Mouse (Mus musculus): Measurements from ENCODE around the gene Oaf. TPM values are rescaled to one million over a fixed set of nuclear protein-coding genes. Genes with fewer than 3 reads are reported as not detected.
A peak's percentile ranks its signal among the peaks of the same experiment; 100 is the strongest.

Oaf gene
- polyA plus RNA-seq, 1 experiment from 2014 or later, result 48.9 TPM

DNA sequence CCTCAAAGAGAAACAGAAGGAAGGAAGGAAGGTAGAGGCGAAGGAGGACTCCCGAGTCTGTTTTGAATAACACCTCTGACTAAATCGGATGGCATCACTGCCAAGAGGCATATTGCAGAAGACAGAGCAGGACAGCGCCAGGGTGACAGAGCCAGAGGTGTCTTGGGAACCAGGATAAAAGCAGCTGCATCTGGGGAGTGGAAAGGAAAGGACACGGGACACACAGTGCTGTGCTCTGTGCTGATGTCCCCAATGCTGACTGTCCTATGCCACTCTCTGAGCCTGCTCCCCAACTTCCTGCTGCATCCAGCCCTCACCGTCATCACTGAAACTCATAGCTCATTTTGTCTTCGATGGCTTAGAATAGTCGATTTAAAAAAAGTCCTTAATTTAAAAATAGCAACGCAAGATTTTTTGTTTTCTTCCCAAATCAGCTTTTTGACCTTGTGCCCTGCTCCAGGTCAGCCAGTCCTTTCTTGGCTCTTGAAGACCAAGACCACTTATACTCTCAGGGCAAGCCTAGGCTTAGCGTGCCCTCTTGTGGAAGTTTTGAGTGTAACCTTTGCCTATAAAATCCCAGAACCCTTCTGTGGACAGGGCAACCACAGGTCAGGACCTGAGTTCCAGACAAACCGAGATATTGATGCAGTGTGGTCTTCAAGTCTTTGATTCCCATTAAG is 28.8 kb downstream of the Oaf start:
- Histone ChIP-seq H3K9ac (0 out of 2 replicates have a peak overlapping the region, but pooled peaks have one; percentile 3), H3K36me3 (no peaks in the 10 kb centered on the region), H3K4me2 (peak overlapping the region; percentile 37), H3K27ac (peak overlapping the region; percentile 65), H3K9me3 (no peaks in the 10 kb centered on the region), H3K27me3 (peaks cover 11% of the 10 kb centered on the region), H3K4me3 (0 out of 2 replicates have a peak overlapping the region, but pooled peaks have one; percentile 2), H3K4me1 (peaks cover 11% of the 10 kb centered on the region)
- WGBS, result 17% methylated on average over 11 of the region's 11 CpGs
- ATAC-seq (ENCODE audit: borderline replicate concordance, extremely low read depth, low FRiP score, low TSS enrichment), result peak; percentile 53; the same call in 1 of the 2 replicates

DNA sequence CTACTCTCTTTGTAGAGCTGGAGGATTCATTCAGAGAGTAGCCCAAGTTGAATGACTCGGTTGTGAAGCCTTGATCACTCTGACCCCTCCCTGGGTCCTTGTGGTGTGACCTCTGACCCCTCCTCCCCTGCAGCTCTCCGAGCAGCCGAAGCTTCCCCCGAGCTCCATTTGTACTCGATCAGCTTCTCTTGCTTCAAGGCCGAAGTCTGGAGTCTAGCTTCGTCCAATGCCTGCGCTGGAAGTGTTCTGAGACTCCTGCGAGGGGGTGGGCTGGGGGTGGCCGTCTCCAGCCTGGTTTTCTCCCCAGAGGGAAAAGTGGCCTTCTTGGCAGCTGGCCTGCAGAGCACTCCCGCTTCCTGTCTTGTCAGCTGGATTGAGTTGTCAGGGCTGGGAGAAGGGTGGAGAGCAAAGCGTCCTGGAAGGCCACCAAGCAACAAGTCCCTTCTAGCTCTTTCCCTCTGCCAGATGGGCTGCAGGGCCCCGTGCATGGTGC is 29.5 kb downstream of the Oaf start, which contains the start of gene Pou2f3:
TSS of gene Pou2f3 (minus strand) at position 180 of the 493 bp plus-strand sequence.
- H3K27ac ChIP-seq, result peak within 1 kb of the TSS; percentile 65
- peak; percentile 91 for ATAC-seq (ENCODE audit: borderline replicate concordance, extremely low read depth, low FRiP score, low TSS enrichment)
- no peaks in the 10 kb centered on the region for H3K9me3 ChIP-seq
- WGBS, result 4% methylated on average over 13 of the region's 13 CpGs
- H3K4me3 ChIP-seq, result 0 out of 2 replicates have a peak within 1 kb of the TSS, but pooled peaks have one; percentile 2
- H3K4me1 ChIP-seq, result peaks cover 18% of the 10 kb centered on the region
- H3K36me3 ChIP-seq, result no peaks in the 10 kb centered on the region
- H3K27me3 ChIP-seq, result peaks cover 18% of the 10 kb centered on the region
- H3K9ac ChIP-seq, result 0 out of 2 replicates have a peak within 1 kb of the TSS, but pooled peaks have one; percentile 3
- H3K4me2 ChIP-seq, result peak within 1 kb of the TSS; percentile 37

DNA sequence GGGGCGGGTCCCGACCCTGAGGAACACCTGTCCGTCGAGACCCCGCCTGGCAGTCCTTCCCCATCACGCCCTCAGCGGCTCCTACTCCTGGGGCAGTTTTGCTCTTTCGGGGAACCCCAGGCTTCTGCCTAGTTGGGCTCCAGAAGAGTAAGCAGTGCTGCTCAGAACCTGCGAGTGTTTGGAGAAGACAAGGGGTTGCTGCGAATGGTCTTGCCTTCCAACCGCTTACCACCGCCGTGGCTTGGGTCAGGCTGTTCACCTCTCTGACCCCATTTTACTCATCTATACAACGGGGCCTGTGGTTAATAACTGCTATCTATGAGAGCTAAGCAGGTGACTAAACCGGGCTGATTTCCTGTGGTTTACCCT is 33.7 kb downstream of the Oaf start:
- Histone ChIP-seq H3K27ac (no peak overlapping the region), H3K36me3 (no peaks in the 10 kb centered on the region), H3K27me3 (peaks cover 52% of the 10 kb centered on the region), H3K4me2 (peak overlapping the region; percentile 58), H3K4me3 (peak overlapping the region; percentile 29), H3K9ac (no peak overlapping the region), H3K4me1 (peaks cover 22% of the 10 kb centered on the region), H3K9me3 (no peaks in the 10 kb centered on the region)
- under 1% methylated on average over 15 of the region's 15 CpGs for WGBS
- no peak for ATAC-seq (ENCODE audit: borderline replicate concordance, extremely low read depth, low FRiP score, low TSS enrichment)

DNA sequence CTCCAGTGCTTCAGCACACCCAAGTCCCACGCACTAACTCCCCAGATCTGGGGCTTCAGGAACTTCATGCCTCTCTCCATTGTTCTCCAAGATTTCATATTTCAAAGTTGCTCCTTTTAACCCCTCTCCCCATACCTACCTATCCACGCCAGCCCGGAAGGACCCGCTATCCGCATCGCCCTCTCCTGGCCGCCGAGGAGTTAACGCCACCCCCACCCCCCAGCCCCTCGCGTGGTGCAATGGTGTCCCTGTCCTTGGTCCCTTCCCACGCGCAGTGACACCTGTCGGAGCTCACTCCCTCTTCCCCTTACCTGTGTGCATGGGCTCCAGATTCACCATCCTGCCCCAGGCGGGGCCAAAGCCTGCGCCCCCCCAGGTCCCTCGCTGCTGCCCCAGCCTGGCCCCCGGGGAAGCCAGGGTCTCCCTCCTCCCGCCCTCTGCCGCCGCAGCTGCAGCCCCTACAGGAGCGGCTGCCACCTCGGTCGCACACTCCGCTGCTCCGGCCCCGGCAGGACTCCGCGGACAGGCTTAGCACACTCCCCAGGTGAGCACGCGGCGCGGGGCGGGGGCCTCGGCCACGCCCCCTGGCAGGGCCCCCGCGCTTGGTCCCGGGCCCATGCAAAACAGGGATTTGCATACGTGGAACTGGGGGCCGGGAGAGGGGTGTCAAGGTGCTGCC is 34.2 kb downstream of the Oaf start:
- WGBS, result 1% methylated on average over 41 of the region's 41 CpGs
- peaks cover 17% of the 10 kb centered on the region for H3K4me1 ChIP-seq
- peak overlapping the region; percentile 58 for H3K4me2 ChIP-seq
- H3K27ac ChIP-seq, result no peak overlapping the region
- H3K36me3 ChIP-seq, result no peaks in the 10 kb centered on the region
- peaks cover 57% of the 10 kb centered on the region for H3K27me3 ChIP-seq
- no peak for ATAC-seq (ENCODE audit: borderline replicate concordance, extremely low read depth, low FRiP score, low TSS enrichment)
- no peaks in the 10 kb centered on the region for H3K9me3 ChIP-seq
- no peak overlapping the region for H3K9ac ChIP-seq
- H3K4me3 ChIP-seq, result peak overlapping the region; percentile 29

- H3K4me3 ChIP-seq, result no peak overlapping the region
- H3K27ac ChIP-seq, result no peak overlapping the region
- H3K9me3 ChIP-seq, result no peaks in the 10 kb centered on the region
- peaks cover 6% of the 10 kb centered on the region for H3K4me1 ChIP-seq
- no peaks in the 10 kb centered on the region for H3K36me3 ChIP-seq
- no peak overlapping the region for H3K9ac ChIP-seq
- peaks cover 54% of the 10 kb centered on the region for H3K27me3 ChIP-seq
- ATAC-seq (ENCODE audit: borderline replicate concordance, extremely low read depth, low FRiP score, low TSS enrichment), result no peak
- WGBS, result 10% methylated on average over 5 of the region's 5 CpGs
- H3K4me2 ChIP-seq, result no peak overlapping the region
Measured at GRCm38 (mm10) chr9:43200212-43200611, 39.5 kb downstream of the Oaf start.

- Histone ChIP-seq H3K4me1 (no peaks in the 10 kb centered on the region), H3K4me3 (no peak overlapping the region), H3K27me3 (peaks cover 7% of the 10 kb centered on the region), H3K27ac (no peak overlapping the region), H3K36me3 (no peaks in the 10 kb centered on the region), H3K9me3 (no peaks in the 10 kb centered on the region), H3K9ac (no peak overlapping the region), H3K4me2 (no peak overlapping the region)
- 22% methylated on average over 9 of the region's 9 CpGs for WGBS
- no peak for ATAC-seq (ENCODE audit: borderline replicate concordance, extremely low read depth, low FRiP score, low TSS enrichment)
Measured at GRCm38 (mm10) chr9:43194001-43194400, 45.7 kb downstream of the Oaf start.

DNA sequence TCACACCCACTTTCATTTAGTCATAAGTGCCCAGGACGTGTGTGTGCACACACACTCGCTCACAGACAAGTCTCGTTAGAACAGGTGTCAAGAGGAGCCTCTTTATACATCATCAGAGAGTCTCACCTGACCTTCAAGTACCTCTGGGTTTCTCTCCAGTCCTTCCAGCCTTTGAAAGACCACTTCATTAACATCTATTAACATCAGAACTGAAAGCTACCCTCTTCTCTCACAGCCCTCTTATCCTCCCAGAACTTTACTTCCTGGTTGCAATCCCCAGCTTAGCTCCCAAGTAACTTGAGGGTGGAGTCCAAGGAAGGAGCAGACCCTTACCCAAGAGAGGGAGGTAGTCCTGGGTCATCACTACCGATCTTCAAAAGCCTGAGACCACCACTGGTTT is 48.1 kb downstream of the Oaf start:
- H3K4me1 ChIP-seq, result no peaks in the 10 kb centered on the region
- 33% methylated on average over 4 of the region's 4 CpGs for WGBS
- peaks cover 5% of the 10 kb centered on the region; the same call in 1 of the 2 replicates for H3K27me3 ChIP-seq
- no peak overlapping the region for H3K27ac ChIP-seq
- H3K36me3 ChIP-seq, result no peaks in the 10 kb centered on the region
- no peak for ATAC-seq (ENCODE audit: borderline replicate concordance, extremely low read depth, low FRiP score, low TSS enrichment)
- H3K9ac ChIP-seq, result no peak overlapping the region
- H3K4me3 ChIP-seq, result no peak overlapping the region
- no peak overlapping the region for H3K4me2 ChIP-seq
- H3K9me3 ChIP-seq, result no peaks in the 10 kb centered on the region

GRCm38 (mm10) chr9:43189021-43189356 is 50.7 kb downstream of the Oaf start:
- no peak overlapping the region for H3K9ac ChIP-seq
- 55% methylated on average over 3 of the region's 3 CpGs for WGBS
- H3K4me2 ChIP-seq, result no peak overlapping the region
- no peaks in the 10 kb centered on the region for H3K9me3 ChIP-seq
- ATAC-seq (ENCODE audit: borderline replicate concordance, extremely low read depth, low FRiP score, low TSS enrichment), result no peak
- H3K4me3 ChIP-seq, result no peak overlapping the region
- no peaks in the 10 kb centered on the region for H3K36me3 ChIP-seq
- H3K4me1 ChIP-seq, result no peaks in the 10 kb centered on the region
- peaks cover 4% of the 10 kb centered on the region; the same call in 1 of the 2 replicates for H3K27me3 ChIP-seq
- H3K27ac ChIP-seq, result no peak overlapping the region

- Histone ChIP-seq H3K4me2 (no peak overlapping the region), H3K27me3 (no peaks in the 10 kb centered on the region), H3K9ac (no peak overlapping the region), H3K9me3 (no peaks in the 10 kb centered on the region), H3K4me1 (no peaks in the 10 kb centered on the region), H3K36me3 (no peaks in the 10 kb centered on the region), H3K4me3 (no peak overlapping the region), H3K27ac (no peak overlapping the region)
- WGBS, result 66% methylated on average over 12 of the region's 12 CpGs
- no peak for ATAC-seq (ENCODE audit: borderline replicate concordance, extremely low read depth, low FRiP score, low TSS enrichment)
Measured at GRCm38 (mm10) chr9:43188309-43189020, 51.2 kb downstream of the Oaf start.

DNA sequence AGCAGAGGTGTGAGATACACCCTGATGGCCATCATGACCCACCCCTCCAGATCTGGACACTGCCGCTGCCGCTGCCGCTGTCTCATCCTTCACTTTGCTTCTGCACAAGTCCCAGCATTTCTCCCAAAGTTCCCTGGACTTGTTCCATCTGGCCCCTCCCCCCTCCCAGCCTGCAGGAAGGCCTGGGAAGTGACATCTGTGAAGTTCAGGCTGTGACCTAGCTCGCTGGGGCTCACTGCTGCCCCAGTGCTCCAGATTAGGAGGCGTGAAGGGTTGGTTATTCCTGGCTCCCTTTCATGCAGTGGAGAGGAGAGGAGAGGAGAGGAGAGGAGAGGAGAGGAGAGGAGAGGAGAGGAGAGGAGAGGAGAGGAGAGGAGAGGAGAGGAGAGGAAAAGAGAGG is 60.1 kb downstream of the Oaf start:
- 0 out of 2 replicates have a peak, but pooled peaks have one; percentile 23 for ATAC-seq (ENCODE audit: borderline replicate concordance, extremely low read depth, low FRiP score, low TSS enrichment)
- Histone ChIP-seq H3K36me3 (no peaks in the 10 kb centered on the region), H3K4me1 (peaks cover 12% of the 10 kb centered on the region), H3K27ac (no peak overlapping the region), H3K9ac (no peak overlapping the region), H3K27me3 (no peaks in the 10 kb centered on the region), H3K4me2 (no peak overlapping the region), H3K4me3 (no peak overlapping the region), H3K9me3 (no peaks in the 10 kb centered on the region)
- 20% methylated on average over 5 of the region's 5 CpGs for WGBS

DNA sequence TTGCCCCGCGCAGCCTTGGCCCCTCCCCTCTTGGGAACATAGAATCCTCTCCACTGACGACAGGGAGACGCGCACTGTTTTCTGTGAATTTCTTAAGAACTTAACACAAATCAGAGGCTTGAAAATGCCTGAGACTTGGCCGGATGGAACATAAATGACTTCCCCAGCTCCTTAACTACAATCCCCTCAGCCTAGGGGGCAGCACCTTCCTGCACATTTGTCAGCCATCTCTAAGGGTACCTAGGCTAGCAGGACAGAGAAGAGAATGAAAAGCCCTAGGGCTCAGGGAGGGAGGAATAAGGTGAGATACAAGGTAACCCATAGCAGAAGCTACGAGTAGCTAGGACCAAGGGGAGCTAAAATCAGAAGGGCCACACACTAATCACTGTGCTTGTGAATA is 61.5 kb downstream of the Oaf start:
- Histone ChIP-seq H3K4me2 (no peak overlapping the region), H3K9me3 (no peaks in the 10 kb centered on the region), H3K36me3 (no peaks in the 10 kb centered on the region), H3K4me3 (no peak overlapping the region), H3K9ac (no peak overlapping the region), H3K27me3 (no peaks in the 10 kb centered on the region), H3K4me1 (peaks cover 12% of the 10 kb centered on the region), H3K27ac (no peak overlapping the region)
- WGBS, result 55% methylated on average over 7 of the region's 7 CpGs
- ATAC-seq (ENCODE audit: borderline replicate concordance, extremely low read depth, low FRiP score, low TSS enrichment), result no peak
